Mouse (Mus musculus): ENCODE data around the gene Cdc42se2.

The Cdc42se2 gene

DNA sequence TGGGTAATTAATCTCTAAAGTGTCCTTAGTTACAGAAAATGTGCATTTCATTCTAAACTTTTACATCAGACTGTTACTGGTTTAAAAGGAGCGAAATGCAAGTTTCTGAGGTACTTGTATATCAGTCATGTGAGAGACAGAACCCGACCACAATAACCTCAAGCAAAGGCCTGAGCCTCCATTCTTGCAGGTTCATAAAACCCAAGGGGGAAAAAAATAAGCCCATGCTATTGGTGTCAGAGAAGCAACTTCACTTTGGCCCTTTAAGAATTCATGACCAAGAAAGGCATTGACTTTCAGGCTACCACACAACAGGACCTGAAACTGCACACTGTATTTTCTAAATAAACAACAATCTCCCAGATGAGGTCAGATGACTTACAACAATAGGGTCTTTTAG is 59.1 kb downstream of the Cdc42se2 start:
- in situ Hi-C loops (cut with MboI; ENCODE audit: low pct_unique_long_range_greater_than_20kb in 1 of 2, low sequenced_read_pairs in 2 of 2, unreplicated experiment in 1 of 2), result no loop called here

DNA sequence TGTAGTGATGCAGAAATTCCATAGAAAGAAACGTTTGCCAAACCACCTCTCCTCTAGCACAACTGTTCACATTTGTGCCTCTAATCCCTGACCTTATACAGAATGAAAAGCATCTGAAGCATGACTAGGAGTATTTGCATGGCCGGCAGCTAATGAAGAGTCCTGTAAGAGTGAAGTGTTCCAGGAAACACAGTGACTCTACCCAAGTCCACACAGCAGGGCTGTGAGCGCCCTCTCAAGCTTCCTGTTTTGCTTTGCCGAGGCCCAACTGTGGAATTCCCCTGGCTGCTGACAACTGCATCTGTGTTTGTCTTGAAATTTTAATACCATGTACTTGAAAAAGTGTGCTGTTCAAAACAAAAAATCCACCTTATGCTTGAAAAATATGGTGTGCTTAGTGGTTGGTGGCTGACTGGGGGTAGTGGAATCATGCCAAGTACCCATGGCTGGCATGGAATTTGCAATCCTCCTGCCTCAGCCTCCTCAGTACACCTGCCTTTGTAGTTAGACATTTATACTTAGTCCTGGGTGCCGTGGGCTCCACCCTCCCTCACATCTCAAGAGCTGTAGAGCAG is 60.1 kb downstream of the Cdc42se2 start:
- in situ Hi-C loops (cut with MboI; ENCODE audit: low pct_unique_long_range_greater_than_20kb in 1 of 2, low sequenced_read_pairs in 2 of 2, unreplicated experiment in 1 of 2), result no loop called here

DNA sequence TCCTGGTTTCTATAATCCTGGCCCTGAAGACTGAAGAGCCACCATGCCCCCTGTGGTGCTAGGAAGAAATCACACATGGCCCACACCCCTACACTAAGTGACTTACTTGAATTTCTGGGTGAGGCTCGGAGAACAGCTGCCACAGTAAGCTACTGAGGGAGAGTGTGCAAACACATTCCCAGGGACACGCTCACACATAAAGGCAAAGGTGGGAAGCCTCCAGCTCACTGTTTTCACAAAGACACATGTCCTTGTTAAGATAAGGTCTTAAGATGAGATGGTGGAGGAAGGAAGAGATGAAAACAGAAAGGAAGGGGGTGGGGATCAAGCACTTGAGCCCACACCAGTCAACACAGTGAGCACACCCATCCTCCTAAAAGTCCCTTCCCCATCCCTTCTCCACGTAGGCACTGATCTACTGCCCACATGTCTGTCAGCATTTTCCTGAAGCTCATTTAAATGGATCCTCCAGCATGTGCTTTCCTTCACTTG is 60.9 kb downstream of the Cdc42se2 start:
- in situ Hi-C loops (cut with MboI; ENCODE audit: low pct_unique_long_range_greater_than_20kb in 1 of 2, low sequenced_read_pairs in 2 of 2, unreplicated experiment in 1 of 2), result no loop called here

DNA sequence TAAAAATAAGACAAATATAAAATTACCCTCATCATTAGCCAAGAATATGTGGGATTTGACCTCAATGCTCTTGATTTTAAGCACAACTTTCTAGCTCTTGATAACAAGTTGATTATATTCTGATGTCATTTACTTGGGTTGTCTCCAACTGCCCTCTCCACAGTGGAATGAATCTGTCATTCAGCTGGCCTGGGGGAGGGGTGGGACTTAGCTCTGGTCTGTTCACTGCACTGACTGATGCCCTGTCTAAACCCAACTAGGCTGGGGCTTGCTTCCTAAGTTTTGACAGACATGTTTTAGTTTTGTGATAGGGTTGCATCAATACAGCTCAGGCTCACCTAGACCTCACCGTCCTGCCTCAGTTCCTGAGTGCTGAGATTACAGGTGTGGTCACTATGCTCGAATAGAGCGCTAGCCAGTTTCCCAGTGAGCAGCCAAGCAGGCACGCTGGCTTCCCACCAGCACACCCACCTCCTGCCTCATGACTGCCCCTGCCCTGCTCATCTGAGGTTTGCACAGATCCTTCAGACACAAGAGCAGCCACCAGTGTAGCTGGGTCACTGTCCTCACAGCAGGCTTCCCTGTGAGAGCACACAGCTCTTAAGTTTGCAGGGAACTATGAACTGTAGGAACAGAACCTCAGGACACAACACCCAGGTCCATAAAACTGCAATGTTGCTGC is 63.0 kb downstream of the Cdc42se2 start:
- in situ Hi-C loops (cut with MboI; ENCODE audit: low pct_unique_long_range_greater_than_20kb in 1 of 2, low sequenced_read_pairs in 2 of 2, unreplicated experiment in 1 of 2), result no loop called here

DNA sequence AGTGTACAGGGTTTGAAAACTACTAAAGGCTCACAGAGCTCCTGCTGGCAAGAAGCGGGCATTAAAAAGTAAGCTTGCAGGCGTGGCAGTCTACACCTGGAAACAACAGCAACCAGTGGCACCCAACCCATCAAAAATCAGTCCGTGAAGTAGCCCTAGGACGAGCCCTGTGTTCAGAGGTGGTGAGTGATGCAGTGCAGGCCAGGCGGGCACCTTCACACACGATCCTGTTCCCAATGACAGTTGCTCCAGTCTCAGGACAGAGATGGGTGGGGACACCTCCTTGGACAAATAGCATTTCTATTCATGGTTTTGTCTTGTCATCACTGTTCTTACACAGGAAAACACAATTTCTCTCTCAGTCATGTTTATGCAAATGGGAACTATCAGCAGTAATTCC is 65.4 kb downstream of the Cdc42se2 start:
- in situ Hi-C loops (cut with MboI; ENCODE audit: low pct_unique_long_range_greater_than_20kb in 1 of 2, low sequenced_read_pairs in 2 of 2, unreplicated experiment in 1 of 2), result no loop called here

DNA sequence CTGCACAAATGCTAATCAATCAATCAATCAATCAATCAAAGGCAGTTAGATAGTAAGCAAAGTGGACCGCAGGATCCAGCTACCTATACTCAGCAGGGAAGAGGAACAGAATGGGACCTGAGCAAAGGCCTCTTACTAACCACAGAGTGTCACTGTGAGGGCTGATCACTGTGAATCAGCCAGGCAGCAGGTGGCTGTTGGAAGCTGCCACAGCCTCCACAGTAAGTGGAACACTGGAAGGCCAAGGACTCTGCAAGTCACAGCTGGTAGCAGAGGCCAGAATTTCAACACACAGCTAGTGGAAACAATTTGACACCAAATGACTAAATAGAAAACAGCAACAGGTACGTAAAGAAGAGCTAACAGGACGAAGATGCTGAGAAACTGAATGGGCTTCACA is 68.9 kb downstream of the Cdc42se2 start:
- in situ Hi-C loops (cut with MboI; ENCODE audit: low pct_unique_long_range_greater_than_20kb in 1 of 2, low sequenced_read_pairs in 2 of 2, unreplicated experiment in 1 of 2), result no loop called here

DNA sequence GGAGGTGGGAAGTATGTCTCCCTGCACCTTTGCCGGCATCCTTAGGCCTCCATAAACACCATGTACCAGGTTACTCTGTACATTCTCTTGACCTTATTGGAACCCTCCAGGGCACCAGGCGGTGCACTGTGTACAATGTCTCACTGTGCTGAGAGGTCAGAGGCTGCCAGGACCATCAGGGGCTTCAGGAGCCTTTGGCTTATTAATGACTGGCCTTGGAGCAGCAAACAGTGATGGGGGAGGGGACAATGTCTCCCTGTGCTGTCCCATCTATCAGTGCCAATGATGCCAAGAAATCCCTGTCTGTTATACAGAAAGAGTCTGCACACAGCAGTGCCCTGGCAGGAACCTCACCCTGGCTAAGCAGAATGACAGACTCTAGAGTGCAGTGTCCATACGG is 69.6 kb downstream of the Cdc42se2 start:
- in situ Hi-C loops (cut with MboI; ENCODE audit: low pct_unique_long_range_greater_than_20kb in 1 of 2, low sequenced_read_pairs in 2 of 2, unreplicated experiment in 1 of 2), result no loop called here

DNA sequence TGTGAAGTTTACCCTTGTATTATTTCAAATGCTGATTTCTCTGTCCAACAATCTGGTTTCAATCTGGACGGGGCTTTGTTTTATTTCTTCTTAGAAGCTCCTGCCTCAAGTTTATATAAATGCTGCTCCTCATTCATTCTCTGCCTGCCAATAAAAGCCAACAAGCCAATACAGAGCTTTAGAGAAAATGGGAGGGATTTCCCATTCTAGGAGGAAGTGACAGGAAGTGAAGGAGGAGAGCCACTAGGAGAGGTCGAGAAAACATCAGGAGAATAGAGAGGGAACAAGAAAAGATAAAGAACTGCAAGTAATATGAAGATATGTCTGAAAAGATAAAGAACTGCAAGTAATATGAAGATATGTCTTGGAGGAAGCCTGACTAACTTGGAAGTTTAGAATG is 74.6 kb downstream of the Cdc42se2 start:
- in situ Hi-C loops (cut with MboI; ENCODE audit: low pct_unique_long_range_greater_than_20kb in 1 of 2, low sequenced_read_pairs in 2 of 2, unreplicated experiment in 1 of 2), result no loop called here

DNA sequence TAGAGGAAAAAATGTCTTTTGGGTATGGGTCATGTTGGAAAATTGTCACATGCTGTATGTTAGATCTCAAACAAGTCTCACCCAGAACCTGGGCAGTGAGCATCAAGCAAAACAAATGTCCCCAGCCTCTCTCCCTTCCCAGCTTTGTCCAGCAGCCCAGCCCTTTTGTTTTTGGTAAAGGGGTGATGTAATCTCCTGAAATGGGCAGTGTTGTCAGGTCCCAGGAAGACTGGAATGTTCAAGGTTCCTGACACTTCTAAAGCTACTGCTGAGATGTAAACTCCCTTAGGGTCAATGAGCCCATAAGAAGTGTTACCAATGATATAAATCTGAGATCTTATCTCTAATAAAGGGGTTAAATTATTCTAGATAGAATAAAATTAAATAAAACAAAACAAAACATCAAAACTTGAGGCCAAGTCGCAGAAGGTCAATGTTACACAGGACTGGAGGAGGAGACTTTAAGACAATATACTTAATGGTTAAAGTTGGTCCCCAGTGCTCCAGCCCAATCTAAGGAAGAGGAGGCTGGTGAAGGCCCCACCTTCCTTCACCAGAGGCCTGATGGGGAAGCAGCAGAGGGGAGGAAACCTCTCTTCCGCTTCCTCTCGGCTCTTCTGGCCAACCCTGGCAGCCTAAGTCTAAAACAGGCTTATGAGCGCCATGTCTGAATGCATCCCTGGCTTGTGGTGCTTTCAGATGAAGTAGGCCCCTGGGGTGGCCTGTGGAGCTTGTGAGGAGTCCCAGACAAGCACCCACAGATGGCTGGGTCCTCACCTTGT is 76.8 kb downstream of the Cdc42se2 start:
- in situ Hi-C loops (cut with MboI; ENCODE audit: low pct_unique_long_range_greater_than_20kb in 1 of 2, low sequenced_read_pairs in 2 of 2, unreplicated experiment in 1 of 2), result no loop called here

DNA sequence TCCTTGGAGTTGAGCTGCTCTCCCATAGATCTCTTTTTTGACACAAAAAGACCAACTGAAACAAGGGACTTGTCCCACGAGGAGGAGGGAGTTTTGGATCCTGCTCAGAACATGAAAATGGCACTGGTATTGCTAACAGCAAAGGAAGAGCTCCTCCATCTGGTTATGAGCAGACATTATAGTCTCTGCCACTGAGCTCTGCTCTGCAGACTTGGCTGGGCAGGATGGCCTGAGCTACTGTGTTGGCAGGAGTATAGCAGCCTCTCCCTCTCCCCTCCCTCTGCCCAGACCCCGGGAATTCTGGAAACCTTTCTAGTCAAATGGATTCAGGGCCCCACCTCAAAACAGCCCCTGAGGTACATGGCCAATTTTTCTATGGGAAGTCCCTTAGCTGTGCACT is 77.8 kb downstream of the Cdc42se2 start:
- in situ Hi-C loops (cut with MboI; ENCODE audit: low pct_unique_long_range_greater_than_20kb in 1 of 2, low sequenced_read_pairs in 2 of 2, unreplicated experiment in 1 of 2), result loop anchor here (5.0 kb wide), 1 partner anchor 153 kb away; the partner anchor contains the start of gene Lyrm7 (in 2 of the 2)

DNA sequence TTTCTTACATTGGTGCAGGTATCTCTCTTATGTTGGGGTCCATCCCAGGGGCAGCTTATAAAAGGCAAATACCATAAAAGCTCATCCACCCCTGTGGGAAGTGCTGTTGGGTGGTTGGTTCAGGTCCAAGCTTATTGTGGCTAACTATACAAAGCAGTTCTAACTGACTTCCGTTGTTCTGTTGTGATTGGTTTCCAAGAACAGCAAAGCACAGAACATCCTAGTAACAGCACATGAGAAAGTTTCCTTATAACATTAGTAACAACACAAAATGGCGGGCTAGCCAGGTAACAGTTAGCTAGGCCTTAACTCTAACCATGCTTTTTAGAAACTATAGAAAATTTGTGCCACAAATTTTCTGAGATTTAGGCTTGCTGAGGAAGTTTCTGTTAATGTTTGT is 79.3 kb downstream of the Cdc42se2 start:
- in situ Hi-C loops (cut with MboI; ENCODE audit: low pct_unique_long_range_greater_than_20kb in 1 of 2, low sequenced_read_pairs in 2 of 2, unreplicated experiment in 1 of 2), result loop anchor here (5.0 kb wide), 1 partner anchor 154 kb away; the partner anchor contains the start of gene Lyrm7 (in 2 of the 2)

DNA sequence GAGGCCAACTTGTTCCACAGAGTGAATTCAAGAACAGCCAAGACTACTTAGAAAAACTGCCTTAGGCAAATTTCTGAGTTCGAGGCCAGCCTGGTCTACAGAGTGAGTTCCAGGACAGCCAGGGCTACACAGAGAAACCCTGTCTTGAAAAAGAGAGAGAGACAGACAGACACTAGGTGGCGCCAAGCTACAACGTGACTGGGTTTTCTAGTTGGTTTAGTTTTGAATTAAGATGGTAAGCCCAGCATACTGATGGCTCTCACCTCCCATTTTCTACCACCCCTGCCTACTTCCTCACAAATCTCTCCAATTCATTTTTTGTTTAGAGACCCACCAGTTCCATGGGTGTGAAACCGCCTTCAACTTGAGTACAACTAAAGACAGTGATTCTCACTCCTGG is 84.2 kb downstream of the Cdc42se2 start:
- in situ Hi-C loops (cut with MboI; ENCODE audit: low pct_unique_long_range_greater_than_20kb in 1 of 2, low sequenced_read_pairs in 2 of 2, unreplicated experiment in 1 of 2), result no loop called here

DNA sequence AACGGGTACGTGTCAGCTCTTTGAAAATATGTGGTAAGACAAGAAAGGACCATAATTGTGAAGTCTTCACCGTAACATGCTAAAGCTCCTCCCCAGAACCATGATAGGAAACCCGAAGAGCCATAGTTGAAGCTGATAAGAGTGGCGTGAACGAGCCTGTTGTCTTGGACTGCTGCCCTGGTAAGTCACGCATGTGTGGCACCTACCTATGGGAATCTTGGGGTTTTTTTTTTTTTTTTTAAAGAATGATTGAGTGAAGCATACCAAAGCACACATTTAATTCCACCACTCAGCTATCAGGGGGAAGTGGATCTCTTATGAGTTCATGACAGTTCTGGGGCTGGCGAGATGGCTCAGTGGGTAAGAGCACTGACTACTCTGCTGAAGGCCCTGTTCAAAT is 85.6 kb downstream of the Cdc42se2 start:
- in situ Hi-C loops (cut with MboI; ENCODE audit: low pct_unique_long_range_greater_than_20kb in 1 of 2, low sequenced_read_pairs in 2 of 2, unreplicated experiment in 1 of 2), result no loop called here

DNA sequence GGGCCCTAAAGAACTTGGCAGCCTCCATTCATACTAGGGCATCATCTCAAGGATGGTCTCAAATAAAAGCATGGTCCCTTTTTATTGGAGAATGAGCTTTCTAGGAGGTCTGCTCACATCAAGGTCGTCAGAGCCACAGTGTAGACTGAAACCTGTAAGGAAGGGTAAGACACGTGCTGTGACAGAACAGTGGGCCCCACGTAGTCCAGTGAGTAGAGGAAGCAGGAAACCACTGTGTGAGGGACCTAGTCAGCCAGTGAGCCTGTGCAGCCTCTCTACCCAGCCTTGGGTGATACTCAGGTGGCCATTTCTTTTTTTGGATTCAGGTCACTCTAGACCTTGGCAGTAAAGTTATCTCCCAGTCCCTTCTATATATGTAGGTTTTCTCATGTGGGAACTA is 87.5 kb downstream of the Cdc42se2 start:
- in situ Hi-C loops (cut with MboI; ENCODE audit: low pct_unique_long_range_greater_than_20kb in 1 of 2, low sequenced_read_pairs in 2 of 2, unreplicated experiment in 1 of 2), result no loop called here

DNA sequence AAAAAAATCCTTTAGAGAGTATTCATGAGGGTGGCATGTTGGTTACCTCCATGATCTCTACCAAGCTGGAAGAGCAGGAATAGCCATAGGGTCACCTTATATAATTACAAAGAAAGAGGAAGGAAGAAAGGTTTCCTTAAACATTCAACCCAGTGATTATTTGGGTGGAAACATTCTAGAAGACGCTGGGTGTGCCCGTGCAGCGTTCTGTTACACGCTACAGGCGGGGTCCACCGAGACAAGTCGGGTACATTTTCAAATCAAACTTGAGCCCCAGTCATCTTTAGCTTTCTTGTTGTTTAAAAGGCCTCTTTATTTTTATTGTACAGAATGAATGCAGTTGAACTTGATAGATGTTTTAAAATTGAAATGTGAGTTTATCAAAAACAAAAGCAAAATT is 88.8 kb downstream of the Cdc42se2 start:
- in situ Hi-C loops (cut with MboI; ENCODE audit: low pct_unique_long_range_greater_than_20kb in 1 of 2, low sequenced_read_pairs in 2 of 2, unreplicated experiment in 1 of 2), result no loop called here

DNA sequence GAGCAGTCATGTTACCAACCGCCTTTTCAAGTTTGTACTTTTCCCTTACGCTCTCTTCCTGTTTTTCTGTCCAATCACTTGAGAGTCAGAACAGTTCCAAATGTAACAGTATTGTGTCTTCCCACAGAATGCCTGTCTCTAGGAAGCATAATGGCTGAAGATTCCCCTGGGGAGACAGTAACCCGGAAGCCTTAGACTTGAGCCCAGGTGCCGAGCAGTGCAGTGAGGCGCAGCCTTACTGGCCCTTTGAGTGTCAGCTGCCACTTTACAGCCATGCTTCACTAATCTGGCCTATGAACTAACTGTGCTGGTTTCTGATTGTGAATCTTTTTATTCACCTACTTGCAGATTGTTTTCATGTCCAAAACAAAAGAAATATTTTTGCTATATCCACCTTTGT is 89.9 kb downstream of the Cdc42se2 start:
- in situ Hi-C loops (cut with MboI; ENCODE audit: low pct_unique_long_range_greater_than_20kb in 1 of 2, low sequenced_read_pairs in 2 of 2, unreplicated experiment in 1 of 2), result no loop called here

DNA sequence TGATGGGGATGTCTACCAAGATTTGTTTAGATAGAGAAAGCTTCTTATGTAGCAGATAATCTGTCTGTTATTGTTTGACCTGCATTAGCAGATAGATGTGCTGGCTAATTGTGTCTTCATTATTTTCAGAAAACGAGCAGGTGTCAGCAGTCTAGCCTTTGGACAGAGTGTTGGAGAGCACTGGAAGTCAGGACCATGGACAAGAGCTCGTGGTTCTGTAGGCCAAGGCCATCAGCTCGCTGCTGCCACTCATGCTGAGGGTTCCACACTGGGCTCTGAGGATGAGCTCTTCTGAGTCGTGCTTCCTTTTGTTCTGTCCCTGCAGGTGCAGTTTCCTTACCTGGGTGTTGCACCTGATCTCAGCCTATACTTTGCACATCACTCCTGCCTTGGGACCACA is 91.5 kb downstream of the Cdc42se2 start:
- in situ Hi-C loops (cut with MboI; ENCODE audit: low pct_unique_long_range_greater_than_20kb in 1 of 2, low sequenced_read_pairs in 2 of 2, unreplicated experiment in 1 of 2), result no loop called here

DNA sequence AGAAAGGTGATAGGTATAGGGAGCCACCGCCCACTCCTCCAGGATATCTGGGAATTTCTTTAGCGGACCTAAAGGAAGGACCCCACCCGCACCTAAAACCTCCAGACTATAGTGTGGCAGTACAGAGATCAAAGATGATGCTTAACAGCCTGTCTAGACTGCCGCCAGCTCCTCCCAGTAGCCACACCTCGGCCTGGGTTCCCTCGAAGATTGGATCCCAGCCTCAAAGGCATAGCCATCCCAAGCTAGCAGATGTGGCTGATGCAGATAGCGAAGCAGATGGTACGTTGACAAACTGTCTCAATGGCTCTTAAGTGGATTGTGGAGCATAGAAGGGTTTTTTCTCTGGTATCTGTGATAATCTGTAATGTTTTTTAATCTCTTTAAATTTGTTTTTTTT is 93.2 kb downstream of the Cdc42se2 start:
- in situ Hi-C loops (cut with MboI; ENCODE audit: low pct_unique_long_range_greater_than_20kb in 1 of 2, low sequenced_read_pairs in 2 of 2, unreplicated experiment in 1 of 2), result no loop called here

DNA sequence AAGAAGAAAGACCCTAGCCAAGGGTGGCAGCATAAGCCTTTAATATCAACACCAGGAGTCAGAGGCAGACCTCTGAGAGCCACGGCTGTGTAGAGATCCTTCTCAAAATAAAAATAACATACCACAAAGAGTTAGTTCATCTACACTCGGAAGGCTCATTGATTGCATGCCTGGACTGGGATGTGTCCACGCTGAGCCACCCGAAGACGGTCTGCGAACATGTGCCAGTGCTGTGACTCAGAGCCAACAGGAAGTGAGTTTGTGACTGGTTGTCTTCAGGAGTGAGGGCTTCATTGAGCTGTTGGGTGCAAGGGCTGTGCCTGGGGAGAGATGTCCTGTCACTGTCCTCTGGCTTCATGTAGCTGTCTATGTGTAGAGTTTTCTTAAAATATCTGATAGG is 93.8 kb downstream of the Cdc42se2 start:
- in situ Hi-C loops (cut with MboI; ENCODE audit: low pct_unique_long_range_greater_than_20kb in 1 of 2, low sequenced_read_pairs in 2 of 2, unreplicated experiment in 1 of 2), result no loop called here

DNA sequence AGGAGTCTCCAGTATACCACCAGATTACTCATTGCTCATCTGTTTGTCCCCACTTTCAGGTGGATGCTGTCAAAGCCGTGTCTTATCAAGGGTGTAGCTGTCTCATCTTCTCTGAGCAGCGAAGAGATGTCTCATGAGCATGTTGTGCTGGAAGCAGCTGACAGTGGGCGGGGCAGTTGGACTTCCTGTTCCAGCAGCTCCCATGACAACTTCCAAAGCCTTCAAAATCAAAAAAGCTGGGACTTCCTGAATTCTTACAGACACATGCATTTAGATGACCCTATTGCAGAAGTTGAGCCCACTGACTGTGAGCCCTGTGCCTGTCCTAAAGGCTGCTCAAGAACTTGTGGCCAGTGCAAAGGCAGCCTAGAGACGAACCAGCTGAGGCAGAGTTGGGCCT is 96.3 kb downstream of the Cdc42se2 start:
- in situ Hi-C loops (cut with MboI; ENCODE audit: low pct_unique_long_range_greater_than_20kb in 1 of 2, low sequenced_read_pairs in 2 of 2, unreplicated experiment in 1 of 2), result no loop called here
